Mouse (Mus musculus): Measurements from ENCODE around the gene Slc44a2. TPM values are rescaled to one million over a fixed set of nuclear protein-coding genes. Genes with fewer than 3 reads are reported as not detected.

Gene Slc44a2
- total RNA-seq, 2 experiments from 2014 or later, result 66.4 to 67.7 TPM

DNA sequence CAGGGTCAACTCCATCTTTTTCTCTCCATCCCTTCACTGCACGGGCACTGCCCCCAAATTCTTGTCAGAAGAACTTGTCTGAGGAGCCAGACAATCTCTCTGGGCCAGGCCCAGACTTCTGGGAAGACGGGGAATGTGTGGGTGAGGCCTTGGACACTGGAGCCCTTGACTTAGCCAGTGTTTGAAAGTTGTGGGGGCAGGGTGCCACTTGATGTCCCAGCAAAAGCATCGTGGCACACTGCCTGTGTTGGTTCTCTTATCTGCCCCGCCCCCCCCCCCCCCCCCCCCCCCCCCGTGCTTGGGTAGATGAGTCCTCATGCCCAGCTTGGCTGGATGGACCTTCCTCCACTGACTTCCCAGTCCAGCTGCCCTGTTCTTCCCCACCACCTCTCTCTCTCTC, 8.5 kb downstream of the Slc44a2 start:
- DNase-seq (ENCODE audit: extremely low spot score in 1 of 2, low spot score in 2 of 2), result no peak
- intact Hi-C loops (cut with DNase I), result no loop called here

DNA sequence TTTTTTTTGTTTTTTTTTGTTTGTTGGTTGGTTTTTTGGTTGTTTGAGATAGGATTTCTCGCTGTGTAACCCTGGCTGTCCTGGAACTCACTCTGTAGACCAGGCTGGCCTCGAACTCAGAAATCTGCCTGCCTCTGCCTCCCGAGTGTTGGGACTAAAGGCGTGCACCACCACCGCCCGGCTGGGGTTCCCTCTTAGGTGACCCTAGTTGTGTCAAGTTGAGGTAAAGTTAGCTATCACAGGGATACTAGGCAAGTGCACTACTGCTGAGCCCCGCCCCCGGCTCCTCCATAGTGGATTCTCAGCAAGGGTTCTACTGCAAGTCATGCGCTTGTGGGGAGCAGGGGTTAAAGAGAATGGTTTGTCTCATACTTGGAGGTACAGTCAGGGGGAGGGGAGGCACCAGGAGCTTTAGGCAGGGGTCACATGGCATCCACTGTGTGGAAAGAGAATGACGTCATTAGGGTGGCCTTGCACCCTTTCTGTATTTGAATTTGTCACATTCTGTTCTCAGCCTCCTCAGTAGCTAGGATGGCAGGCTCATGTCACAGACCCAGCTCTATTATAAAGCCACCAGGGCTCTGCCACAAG, 9.3 kb downstream of the Slc44a2 start:
- no peak for DNase-seq (ENCODE audit: extremely low spot score in 1 of 2, low spot score in 2 of 2)
- intact Hi-C loops (cut with DNase I), result no loop called here

DNA sequence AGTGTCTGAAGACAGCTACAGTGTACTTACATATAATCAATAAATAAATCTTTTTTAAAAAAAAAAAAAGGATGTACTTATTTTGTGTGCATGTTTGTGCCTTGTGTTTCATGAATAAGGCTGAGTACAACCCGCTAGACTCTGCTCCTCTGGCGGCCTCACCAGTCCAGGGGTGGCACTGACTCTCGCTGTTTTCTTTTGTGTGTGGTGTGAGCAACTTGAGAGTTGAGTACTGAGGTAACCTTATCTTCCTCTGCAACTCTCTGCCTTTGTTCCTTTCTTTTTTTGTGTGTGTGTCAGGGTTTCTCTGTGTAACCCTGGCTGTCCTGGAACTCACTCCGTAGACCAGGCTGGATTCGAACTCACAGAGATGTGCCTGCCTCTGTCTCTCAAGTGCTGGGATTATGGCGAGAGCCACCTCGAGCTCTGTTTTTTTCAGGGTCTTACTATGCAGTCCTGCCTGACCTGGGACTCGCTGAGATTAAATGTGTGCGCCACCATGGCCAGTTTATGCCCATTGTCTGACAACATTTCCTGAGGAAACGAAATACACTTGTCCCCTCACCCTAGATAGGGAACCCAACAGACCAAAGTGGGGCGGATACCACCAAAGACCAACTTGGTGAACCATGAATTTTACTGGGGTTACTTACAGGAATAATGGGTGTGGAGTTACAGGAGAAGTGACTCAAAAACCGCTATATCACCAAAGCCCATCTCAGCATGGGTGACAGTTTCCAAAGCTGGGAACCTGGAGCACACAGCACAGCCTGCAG, 11.1 kb downstream of the Slc44a2 start:
- intact Hi-C loops (cut with DNase I), result no loop called here
- DNase-seq (ENCODE audit: extremely low spot score in 1 of 2, low spot score in 2 of 2), result no peak

DNA sequence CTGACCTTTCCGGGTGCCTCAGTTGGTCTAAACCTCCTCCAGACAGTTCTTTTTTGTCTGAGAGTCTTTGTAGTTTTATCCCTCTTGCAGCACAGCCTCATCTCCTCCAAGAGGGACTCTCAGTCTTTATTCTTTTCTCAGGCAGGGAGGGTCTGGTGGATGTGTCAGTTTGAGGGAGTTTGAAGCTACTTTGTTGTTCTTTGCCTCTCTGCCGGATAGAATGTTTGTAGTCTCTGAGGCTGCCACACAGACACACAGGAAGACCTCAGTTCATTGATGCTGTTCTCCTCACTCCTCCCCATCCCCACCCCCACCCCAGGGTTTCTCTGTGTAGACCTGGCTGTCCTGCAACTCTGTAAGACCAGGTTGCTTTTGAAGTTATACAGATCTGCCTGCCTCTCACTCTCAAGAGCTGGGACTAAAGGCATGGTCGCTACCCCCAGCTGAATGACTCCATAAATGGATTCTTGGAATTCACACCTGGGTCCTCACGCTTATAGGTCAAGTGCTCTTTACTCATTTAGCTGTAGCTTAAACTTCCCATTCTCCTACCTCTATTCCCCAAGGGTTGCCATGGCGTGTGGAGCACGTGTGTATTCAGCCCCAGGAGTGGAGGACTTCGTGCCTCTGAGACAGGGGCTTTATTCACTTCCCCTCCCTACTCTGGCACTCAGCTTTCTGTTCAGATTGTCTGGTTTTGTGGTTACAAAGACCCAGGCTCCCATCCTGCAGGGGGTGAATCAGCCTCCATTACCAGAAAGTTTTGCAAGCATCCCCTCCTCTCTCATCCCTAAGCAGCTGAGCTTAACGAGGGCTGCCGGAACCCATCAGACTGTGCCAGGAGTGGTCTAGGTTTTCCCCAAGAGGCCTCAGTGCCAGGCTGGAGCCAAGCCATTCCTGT, 11.9 kb downstream of the Slc44a2 start:
- no peak for DNase-seq (ENCODE audit: extremely low spot score in 1 of 2, low spot score in 2 of 2)
- intact Hi-C loops (cut with DNase I), result no loop called here

DNA sequence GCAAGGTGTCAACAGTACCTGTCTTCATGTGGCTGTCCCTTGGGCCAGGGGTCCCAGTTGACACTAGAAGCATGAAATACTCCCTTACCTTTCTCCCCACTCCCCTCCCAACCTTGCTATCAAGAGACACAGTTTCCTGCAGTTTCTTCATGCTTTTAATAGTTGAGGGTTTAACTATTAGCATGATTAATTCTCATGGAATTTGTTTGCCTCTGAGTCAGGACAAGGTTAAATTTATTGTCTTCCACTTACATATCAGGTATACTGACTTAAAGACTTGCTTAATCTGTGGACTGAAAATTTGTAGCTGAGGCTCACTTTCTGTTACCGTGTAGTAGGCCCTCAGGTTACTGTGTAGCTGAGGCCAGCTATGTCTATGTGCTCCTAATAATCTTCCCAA, 13.0 kb downstream of the Slc44a2 start:
- DNase-seq (ENCODE audit: extremely low spot score in 1 of 2, low spot score in 2 of 2), result no peak
- intact Hi-C loops (cut with DNase I), result no loop called here

DNA sequence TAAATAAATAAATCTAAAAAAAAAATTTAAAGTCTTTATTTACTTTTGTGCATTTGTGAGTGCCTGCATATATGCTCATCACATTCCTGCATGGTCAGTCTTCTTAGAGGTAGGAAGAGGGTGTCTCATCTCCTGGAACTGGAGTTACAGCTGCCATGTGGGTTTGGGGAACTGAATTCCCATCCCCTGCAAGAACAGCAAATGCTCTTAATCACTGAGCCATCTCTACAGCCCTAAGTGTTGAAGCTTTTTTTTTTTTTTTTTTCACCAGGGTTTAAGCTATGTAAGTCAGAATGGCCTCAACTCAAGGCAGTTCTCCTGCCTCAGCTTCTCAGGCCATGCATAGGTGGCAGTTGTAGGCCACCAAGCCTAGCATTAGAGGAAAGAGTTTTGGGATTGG, 14.2 kb downstream of the Slc44a2 start:
- intact Hi-C loops (cut with DNase I), result no loop called here
- no peak for DNase-seq (ENCODE audit: extremely low spot score in 1 of 2, low spot score in 2 of 2)

DNA sequence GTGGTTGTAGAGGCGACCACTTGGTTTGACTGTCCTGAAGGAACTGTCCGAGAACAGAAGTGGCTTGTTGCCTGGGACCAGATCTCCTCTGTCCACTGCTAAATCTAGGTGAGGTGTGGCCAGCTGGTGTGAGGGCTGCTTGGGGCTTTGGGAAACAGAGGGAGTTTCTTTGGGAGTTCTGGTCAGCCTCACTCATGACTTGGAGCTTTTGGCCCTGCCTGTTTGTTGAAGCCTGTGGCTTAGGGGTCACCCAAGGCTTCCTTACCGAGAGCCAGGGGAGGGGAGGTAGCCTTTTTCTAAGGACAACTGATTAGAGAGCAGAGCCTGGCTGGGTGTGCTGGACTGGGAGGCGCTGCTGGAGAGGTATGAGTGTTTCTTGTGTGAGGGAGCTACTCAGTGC, 14.9 kb downstream of the Slc44a2 start:
- intact Hi-C loops (cut with DNase I), result no loop called here
- DNase-seq (ENCODE audit: extremely low spot score in 1 of 2, low spot score in 2 of 2), result no peak

DNA sequence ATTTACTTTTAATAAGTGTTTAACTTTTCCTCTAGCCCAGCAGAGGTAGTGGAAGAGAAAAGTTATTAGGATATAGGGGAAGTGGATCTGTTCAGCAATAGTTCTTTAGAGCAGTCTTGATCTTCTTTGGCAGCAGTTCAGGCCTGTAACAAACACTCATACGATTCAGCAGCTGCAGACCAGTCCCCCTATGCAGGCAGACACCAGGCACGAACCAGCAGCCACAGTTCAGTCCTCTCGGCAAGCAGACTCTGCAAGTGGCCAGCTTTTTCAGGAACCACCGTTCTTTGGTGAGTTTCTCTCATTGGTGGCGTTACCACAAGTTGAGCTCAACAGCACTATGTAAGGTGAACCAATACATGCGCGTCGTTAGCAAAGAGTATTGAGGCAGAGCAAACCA, 16.0 kb downstream of the Slc44a2 start:
- DNase-seq (ENCODE audit: extremely low spot score in 1 of 2, low spot score in 2 of 2), result no peak
- intact Hi-C loops (cut with DNase I), result no loop called here

DNA sequence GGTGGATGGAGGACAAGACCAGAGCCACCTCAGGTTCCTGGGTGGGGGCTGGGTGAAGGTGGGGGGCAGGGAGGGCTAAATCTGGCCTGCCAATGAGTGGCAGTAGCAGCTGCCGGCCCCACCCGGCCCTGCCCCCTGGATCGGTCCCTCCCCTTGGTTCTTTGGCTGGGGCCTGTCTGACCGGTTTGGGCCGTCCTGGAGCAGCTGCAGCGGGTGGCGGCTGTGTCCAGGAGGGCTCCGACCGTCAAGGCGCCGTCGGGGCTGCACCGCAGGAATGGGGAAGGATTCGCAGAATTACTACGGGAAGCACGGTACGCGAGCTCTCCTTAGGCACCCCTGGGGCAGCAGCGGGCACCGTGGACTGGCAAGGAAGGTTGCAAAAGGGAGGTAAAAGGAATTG, 17.2 kb downstream of the Slc44a2 start:
- peak in 1 of 2 experiments; percentile 30 for DNase-seq (ENCODE audit: extremely low spot score in 1 of 2, low spot score in 2 of 2)
- intact Hi-C loops (cut with DNase I), result no loop called here

DNA sequence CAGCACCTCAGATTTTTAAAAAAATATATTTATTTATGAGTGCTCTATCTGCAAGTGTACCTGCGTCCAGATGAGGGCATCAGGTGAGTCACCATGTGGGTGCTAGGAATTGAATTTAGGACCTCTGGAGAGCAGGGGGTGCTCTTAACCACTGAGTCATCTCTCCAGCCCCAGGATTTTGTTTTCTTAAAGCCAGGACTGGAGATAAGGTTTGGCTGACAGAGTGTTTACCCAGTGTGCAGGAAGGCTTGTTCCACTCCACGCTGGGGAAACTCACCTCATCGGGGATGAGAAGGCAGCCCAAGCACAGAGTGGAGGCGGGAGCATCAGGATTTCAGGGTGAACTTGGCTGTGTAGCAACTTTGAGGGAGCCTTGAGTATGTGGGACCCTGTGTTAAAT, 19.9 kb downstream of the Slc44a2 start:
- no peak for DNase-seq (ENCODE audit: extremely low spot score in 1 of 2, low spot score in 2 of 2)
- intact Hi-C loops (cut with DNase I), result no loop called here

DNA sequence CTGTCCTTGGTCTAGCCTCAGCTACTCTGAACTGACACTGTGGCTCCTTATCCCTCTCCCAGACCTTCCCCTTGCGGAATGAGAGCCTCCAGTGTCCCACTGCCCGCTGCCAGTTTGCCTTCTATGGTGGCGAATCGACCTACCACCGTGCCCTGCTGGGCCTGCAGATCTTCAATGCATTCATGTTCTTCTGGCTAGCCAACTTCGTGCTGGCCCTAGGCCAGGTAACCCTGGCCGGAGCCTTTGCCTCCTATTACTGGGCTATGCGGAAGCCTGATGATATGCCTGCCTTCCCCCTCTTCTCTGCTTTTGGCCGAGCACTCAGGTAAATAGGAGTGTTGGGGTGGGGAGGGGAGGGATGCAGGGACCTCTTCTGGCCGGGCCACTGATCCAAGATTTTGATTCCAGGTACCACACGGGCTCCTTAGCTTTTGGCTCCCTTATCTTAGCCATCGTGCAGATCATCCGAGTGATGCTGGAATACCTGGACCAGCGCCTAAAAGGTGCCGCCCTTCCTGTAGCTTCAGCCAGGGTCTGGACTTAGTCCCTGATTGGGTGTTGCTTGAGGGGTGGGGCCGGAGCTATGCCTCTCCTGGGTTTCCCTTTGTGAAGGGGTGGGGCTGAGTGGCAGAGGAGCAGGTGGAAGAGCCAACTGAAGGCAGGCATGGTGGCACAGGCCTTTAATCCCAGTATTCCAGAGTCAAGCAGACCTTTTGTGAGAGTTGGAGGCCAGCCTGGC, 26.3 kb downstream of the Slc44a2 start:
- no peak for DNase-seq (ENCODE audit: extremely low spot score in 1 of 2, low spot score in 2 of 2)
- intact Hi-C loops (cut with DNase I), result no loop called here

DNA sequence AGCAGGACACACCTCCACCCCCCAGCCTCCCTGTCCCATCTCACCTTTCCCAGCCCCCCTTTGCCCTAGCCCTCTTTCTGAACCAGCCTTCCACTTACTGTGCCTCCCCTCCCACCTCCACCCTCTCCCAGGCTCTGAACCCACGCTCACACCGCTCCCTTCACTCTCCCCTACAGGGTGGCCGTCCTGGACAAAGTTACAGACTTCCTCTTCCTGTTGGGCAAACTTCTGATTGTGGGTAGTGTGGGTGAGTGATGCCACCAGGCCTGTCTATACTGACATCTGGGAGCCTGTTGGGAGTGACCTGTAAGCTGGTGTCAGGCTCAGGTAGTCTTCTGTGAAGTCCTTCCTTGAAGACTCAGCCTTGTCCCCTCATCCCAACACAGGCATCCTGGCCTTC, 27.7 kb downstream of the Slc44a2 start:
- intact Hi-C loops (cut with DNase I), result no loop called here
- DNase-seq (ENCODE audit: extremely low spot score in 1 of 2, low spot score in 2 of 2), result no peak

DNA sequence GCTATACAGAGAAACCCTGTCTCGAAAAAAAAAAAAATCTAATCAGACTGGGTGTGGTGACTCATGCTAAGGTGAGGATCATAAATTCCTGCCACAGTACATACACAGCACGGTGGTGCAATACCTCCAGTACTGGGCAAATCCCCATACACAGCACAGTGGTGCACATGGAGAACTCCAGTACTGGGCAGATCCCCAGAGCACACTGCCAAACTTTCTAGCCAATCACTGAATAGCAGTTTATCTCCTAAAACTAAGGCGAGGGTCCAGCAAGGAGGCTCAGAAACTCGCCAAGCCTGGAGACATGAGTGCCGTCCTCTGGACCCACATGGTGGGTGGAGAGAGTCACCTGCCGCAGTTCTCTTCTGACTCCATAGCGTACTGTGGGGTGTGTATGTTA, 30.7 kb downstream of the Slc44a2 start:
- no peak for DNase-seq (ENCODE audit: extremely low spot score in 1 of 2, low spot score in 2 of 2)
- intact Hi-C loops (cut with DNase I), result no loop called here

DNA sequence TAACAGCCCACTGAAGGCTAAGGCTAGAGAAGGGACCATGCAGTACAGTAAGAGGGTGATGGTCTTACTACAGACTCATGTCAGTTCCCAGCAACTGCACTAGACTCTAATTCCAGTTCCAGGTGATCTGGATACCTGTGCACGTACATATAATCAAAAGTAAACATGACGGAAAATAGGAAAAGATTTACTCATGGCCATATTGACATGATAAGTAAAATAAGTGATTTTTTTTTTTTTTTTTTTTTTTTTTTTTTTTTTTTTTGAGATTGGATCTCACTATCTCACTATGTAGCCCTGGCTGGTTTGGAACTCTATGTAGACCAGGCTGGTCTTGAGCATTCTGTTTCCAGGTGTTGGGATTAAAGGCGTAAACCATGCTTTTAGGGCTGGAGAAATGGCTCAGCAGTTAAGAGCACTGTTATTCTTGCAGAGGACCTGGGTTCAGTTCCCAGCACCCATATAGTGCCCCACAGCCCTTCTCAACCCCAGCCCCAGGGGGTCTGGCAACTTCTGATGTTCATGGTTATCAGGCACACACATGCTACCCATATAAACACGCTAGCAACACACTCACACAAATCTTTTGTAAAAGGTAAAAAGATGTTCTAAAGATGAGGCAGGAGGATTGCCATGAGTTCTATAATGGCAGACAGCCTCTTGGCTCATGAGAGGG, 31.3 kb downstream of the Slc44a2 start:
- DNase-seq (ENCODE audit: extremely low spot score in 1 of 2, low spot score in 2 of 2), result no peak
- intact Hi-C loops (cut with DNase I), result no loop called here

DNA sequence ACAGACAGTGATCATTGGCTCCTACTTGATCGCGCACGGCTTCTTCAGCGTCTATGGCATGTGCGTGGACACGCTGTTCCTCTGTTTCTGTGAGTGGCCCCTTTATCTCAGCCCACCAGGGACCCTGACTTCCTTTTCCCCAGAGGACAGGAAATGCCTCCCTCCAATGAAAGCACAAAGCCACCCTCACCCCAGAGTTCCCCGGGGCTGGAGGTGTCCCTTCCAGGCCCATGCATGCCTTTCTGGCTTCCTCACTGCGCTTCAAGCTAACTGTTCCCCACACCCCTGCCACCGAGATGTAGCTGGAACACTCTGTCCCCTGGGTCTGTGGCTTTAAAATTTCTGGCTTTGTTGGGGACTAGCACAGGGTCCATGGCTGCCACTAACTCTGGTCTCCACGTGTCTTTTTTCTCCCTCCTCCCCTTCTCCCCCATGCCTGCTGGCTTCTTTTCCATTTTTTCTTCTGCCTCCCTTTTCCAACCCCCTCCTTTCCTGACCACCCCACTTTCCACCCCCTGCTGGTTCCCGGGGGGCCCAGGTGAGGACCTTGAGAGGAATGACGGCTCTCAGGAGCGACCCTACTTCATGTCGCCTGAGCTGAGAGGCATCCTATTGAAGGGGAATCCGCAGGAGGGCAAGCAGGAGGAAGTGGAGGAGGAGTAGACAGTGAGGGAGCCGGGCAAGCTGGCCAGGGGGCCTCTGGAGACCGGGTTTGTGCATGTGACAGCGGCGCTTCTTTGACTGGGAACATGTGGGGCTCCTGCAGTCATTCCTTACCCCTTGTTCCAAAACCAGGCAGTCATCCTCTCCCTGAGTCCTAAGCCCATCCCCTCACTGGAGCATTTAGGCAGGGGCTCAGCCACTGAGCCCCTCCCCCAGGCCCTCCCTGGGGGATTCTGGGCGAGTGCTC, 32.2 kb downstream of the Slc44a2 start:
- intact Hi-C loops (cut with DNase I), result no loop called here
- DNase-seq (ENCODE audit: extremely low spot score in 1 of 2, low spot score in 2 of 2), result no peak

DNA sequence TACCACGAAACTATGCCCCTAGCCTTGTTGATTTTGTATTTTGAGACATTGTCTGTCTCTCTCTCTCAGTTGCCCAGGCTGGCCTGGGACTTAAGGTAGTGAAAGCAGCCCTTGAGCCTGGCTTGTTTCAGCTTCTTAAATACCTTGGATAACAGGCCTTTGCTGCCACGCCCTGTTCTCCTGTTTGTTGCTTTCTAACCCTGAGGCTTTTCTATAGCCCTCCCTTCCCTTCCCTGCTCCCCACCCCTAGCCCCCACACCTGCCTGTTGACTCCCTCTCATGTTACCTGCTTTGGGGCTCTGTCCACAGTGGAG, 32.8 kb downstream of the Slc44a2 start:
- intact Hi-C loops (cut with DNase I), result no loop called here

DNA sequence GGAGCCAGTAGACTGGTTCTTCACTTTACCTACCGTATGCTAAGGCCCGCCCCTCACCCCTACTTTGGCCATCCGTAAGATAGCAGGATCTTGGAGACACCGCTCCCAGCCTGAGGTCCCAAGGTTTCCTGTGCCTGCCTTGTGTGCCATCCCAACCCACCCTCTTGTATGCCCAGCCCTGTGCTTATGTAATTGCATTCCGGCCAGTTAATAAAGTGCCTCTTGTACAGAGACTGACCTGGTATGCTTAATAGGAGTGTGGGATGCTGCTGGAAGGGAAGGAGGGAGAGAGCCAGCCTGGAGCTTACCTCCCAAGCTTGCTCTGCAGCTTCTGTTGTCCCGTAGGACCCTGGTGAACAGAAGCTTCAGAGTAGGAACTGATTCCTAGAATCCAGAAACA, 34.3 kb downstream of the Slc44a2 start:
- DNase-seq (ENCODE audit: extremely low spot score in 1 of 2, low spot score in 2 of 2), result no peak

More for the DNA sequence above, 32.8 kb downstream of the Slc44a2 start:
- no peak for DNase-seq (ENCODE audit: extremely low spot score in 1 of 2, low spot score in 2 of 2)

More for the DNA sequence above, 34.3 kb downstream of the Slc44a2 start:
- intact Hi-C loops (cut with DNase I), result no loop called here
